Mouse (Mus musculus): ENCODE results near the gene Dzank1. TPM values are rescaled to one million over a fixed set of nuclear protein-coding genes. Genes with fewer than 3 reads are reported as not detected.
A peak's percentile ranks its signal among the peaks of the same experiment; 100 is the strongest.

Dzank1 gene
- polyA plus RNA-seq, 1 experiment from 2014 or later: 3.4 TPM

GRCm38 (mm10) chr2:144544630-144545029, 17.4 kb upstream of the Dzank1 start:
- Histone ChIP-seq H3K4me1 (replicated peaks; ENCODE audit: control insufficient read depth, insufficient read depth, low read length) (no peaks in the 10 kb centered on the region), H3K9ac (ENCODE audit: low read depth, low read length) (no peak overlapping the region), H3K36me3 (ENCODE audit: control insufficient read depth, insufficient read depth, low read length) (peaks cover 5% of the 10 kb centered on the region; the same call in 1 of the 2 replicates), H3K9me3 (ENCODE audit: control insufficient read depth, low read length) (no peaks in the 10 kb centered on the region), H3K27me3 (ENCODE audit: control insufficient read depth, insufficient read depth, low read length) (no peaks in the 10 kb centered on the region), H3K27ac (ENCODE audit: low read depth, low read length) (no peak overlapping the region), H3K4me3 (ENCODE audit: low read depth, low read length) (no peak overlapping the region), H3K4me2 (replicated peaks; ENCODE audit: low read depth, low read length) (no peak overlapping the region)
- ATAC-seq (ENCODE audit: low FRiP score) (no peak), DNase-seq (ENCODE audit: low spot score) (no peak)
- 93% methylated on average over 6 of the region's 6 CpGs for WGBS

- WGBS: 95% methylated on average over 6 of the region's 6 CpGs
- no peak for ATAC-seq (ENCODE audit: low FRiP score)
- Histone ChIP-seq H3K27ac (ENCODE audit: low read depth, low read length) (no peak overlapping the region), H3K9me3 (ENCODE audit: control insufficient read depth, low read length) (no peaks in the 10 kb centered on the region), H3K9ac (ENCODE audit: low read depth, low read length) (no peak overlapping the region), H3K4me1 (replicated peaks; ENCODE audit: control insufficient read depth, insufficient read depth, low read length) (no peaks in the 10 kb centered on the region), H3K4me2 (replicated peaks; ENCODE audit: low read depth, low read length) (no peak overlapping the region), H3K36me3 (ENCODE audit: control insufficient read depth, insufficient read depth, low read length) (peaks cover 5% of the 10 kb centered on the region; the same call in 1 of the 2 replicates), H3K4me3 (ENCODE audit: low read depth, low read length) (no peak overlapping the region), H3K27me3 (ENCODE audit: control insufficient read depth, insufficient read depth, low read length) (no peaks in the 10 kb centered on the region)
- no peak for DNase-seq (ENCODE audit: low spot score)
These were observed 16.5 kb upstream of the Dzank1 start for GRCm38 (mm10) chr2:144543670-144544069.

GRCm38 (mm10) chr2:144541246-144541645, 14.0 kb upstream of the Dzank1 start:
- ATAC-seq (ENCODE audit: low FRiP score) (no peak), DNase-seq (ENCODE audit: low spot score) (peak; percentile 15)
- Histone ChIP-seq H3K36me3 (ENCODE audit: control insufficient read depth, insufficient read depth, low read length) (peaks cover 8% of the 10 kb centered on the region; the same call in 1 of the 2 replicates), H3K27ac (ENCODE audit: low read depth, low read length) (no peak overlapping the region), H3K4me2 (replicated peaks; ENCODE audit: low read depth, low read length) (no peak overlapping the region), H3K9ac (ENCODE audit: low read depth, low read length) (no peak overlapping the region), H3K4me1 (replicated peaks; ENCODE audit: control insufficient read depth, insufficient read depth, low read length) (no peaks in the 10 kb centered on the region), H3K4me3 (ENCODE audit: low read depth, low read length) (no peak overlapping the region), H3K9me3 (ENCODE audit: control insufficient read depth, low read length) (no peaks in the 10 kb centered on the region), H3K27me3 (ENCODE audit: control insufficient read depth, insufficient read depth, low read length) (no peaks in the 10 kb centered on the region)
- 96% methylated on average over 4 of the region's 4 CpGs for WGBS

DNA sequence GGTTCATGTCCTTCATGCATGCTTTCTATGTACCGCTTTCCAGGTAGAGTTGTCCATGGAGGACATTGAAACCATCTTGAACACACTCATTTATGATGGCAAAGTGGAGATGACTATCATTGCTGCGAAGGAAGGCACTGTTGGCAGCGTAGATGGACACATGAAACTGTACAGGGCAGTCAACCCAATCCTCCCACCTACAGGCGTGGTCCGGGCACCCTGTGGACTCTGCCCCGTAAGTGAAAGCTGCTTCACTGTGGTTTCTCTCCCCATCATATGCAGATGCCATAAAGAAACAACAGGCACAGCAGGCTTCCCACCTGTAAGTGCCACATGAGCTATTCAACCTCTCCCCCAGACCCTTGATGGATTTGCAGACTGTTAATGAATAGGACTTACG, 9.9 kb upstream of the Dzank1 start:
- no peak for DNase-seq (ENCODE audit: low spot score)
- ATAC-seq (ENCODE audit: low FRiP score): no peak
- Histone ChIP-seq H3K9me3 (ENCODE audit: control insufficient read depth, low read length) (no peaks in the 10 kb centered on the region), H3K4me1 (replicated peaks; ENCODE audit: control insufficient read depth, insufficient read depth, low read length) (no peaks in the 10 kb centered on the region), H3K4me2 (replicated peaks; ENCODE audit: low read depth, low read length) (no peak overlapping the region), H3K27ac (ENCODE audit: low read depth, low read length) (no peak overlapping the region), H3K9ac (ENCODE audit: low read depth, low read length) (no peak overlapping the region), H3K36me3 (ENCODE audit: control insufficient read depth, insufficient read depth, low read length) (peaks cover 8% of the 10 kb centered on the region; the same call in 1 of the 2 replicates), H3K4me3 (ENCODE audit: low read depth, low read length) (no peak overlapping the region), H3K27me3 (ENCODE audit: control insufficient read depth, insufficient read depth, low read length) (no peaks in the 10 kb centered on the region)
- WGBS: 94% methylated on average over 7 of the region's 7 CpGs

DNA sequence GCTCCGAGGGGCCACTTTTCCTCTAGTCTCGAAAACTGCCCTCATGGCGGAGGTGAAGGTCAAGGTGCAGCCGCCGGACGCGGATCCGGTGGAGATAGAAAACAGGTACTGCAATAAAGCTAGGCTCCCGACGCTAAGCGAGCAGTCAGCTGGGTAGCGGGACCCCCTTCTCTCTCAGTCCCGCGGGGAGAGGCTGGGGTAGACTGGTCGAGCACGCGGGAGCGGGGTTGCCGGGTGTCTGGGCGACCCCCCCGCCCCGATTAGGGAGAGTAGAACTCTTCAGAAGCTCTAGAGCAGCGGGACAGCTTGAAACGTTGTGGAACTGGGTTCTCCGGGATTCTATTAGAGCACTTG, 584 bp upstream of the Dzank1 start:
- Histone ChIP-seq H3K36me3 (ENCODE audit: control insufficient read depth, insufficient read depth, low read length) (0 out of 2 replicates have a peak, but pooled peaks cover 2% of the 10 kb centered on the region), H3K9ac (ENCODE audit: low read depth, low read length) (peak overlapping the region; percentile 83), H3K27me3 (ENCODE audit: control insufficient read depth, insufficient read depth, low read length) (no peaks in the 10 kb centered on the region), H3K4me2 (replicated peaks; ENCODE audit: low read depth, low read length) (peak overlapping the region; percentile 75), H3K9me3 (ENCODE audit: control insufficient read depth, low read length) (no peaks in the 10 kb centered on the region), H3K4me1 (replicated peaks; ENCODE audit: control insufficient read depth, insufficient read depth, low read length) (no peaks in the 10 kb centered on the region), H3K4me3 (ENCODE audit: low read depth, low read length) (peak overlapping the region; percentile 95), H3K27ac (ENCODE audit: low read depth, low read length) (peak overlapping the region; percentile 91)
- ATAC-seq (ENCODE audit: low FRiP score): peak; percentile 63
- DNase-seq (ENCODE audit: low spot score): no peak
- 0% methylated on average over 24 of the region's 25 CpGs for WGBS

GRCm38 (mm10) chr2:144525856-144526255, 1.4 kb downstream of the Dzank1 start:
- 59% methylated on average over 10 of the region's 10 CpGs for WGBS
- no peak overlapping the region for H3K4me2 ChIP-seq (replicated peaks; ENCODE audit: low read depth, low read length)

DNA sequence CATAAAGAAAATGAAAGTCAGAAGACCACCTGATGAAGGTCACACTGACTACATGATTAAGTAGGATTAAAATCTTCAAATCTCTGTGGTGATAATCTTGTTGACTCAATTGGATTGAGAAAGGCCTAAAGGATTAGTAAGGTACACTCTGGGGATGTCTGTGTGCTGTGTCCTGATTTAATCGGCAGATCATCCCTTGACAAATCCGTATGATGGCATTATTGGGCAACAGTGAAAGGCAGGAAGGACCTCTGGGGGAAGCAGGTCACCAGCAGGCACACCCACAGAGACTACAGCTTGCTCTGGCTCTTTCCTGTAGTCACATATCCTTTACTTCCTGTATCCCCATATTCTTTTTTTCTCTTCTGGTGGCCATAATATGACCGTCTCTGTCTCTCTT, 7.4 kb downstream of the Dzank1 start:
- H3K36me3 ChIP-seq (ENCODE audit: control insufficient read depth, insufficient read depth, low read length): no peaks in the 10 kb centered on the region
- WGBS: 90% methylated on average over 3 of the region's 3 CpGs
- no peaks in the 10 kb centered on the region for H3K27me3 ChIP-seq (ENCODE audit: control insufficient read depth, insufficient read depth, low read length)
- ATAC-seq (ENCODE audit: low FRiP score) (no peak), DNase-seq (ENCODE audit: low spot score) (no peak)
- H3K4me3 ChIP-seq (ENCODE audit: low read depth, low read length): no peak overlapping the region
- H3K9me3 ChIP-seq (ENCODE audit: control insufficient read depth, low read length): no peaks in the 10 kb centered on the region
- no peak overlapping the region for H3K4me2 ChIP-seq (replicated peaks; ENCODE audit: low read depth, low read length)
- no peak overlapping the region for H3K27ac ChIP-seq (ENCODE audit: low read depth, low read length)
- H3K9ac ChIP-seq (ENCODE audit: low read depth, low read length): no peak overlapping the region
- H3K4me1 ChIP-seq (replicated peaks; ENCODE audit: control insufficient read depth, insufficient read depth, low read length): no peaks in the 10 kb centered on the region

More at GRCm38 (mm10) chr2:144525856-144526255, 1.4 kb downstream of the Dzank1 start:
- Histone ChIP-seq H3K9me3 (ENCODE audit: control insufficient read depth, low read length) (no peaks in the 10 kb centered on the region), H3K9ac (ENCODE audit: low read depth, low read length) (no peak overlapping the region), H3K4me1 (replicated peaks; ENCODE audit: control insufficient read depth, insufficient read depth, low read length) (no peaks in the 10 kb centered on the region), H3K27me3 (ENCODE audit: control insufficient read depth, insufficient read depth, low read length) (no peaks in the 10 kb centered on the region), H3K36me3 (ENCODE audit: control insufficient read depth, insufficient read depth, low read length) (no peaks in the 10 kb centered on the region), H3K27ac (ENCODE audit: low read depth, low read length) (no peak overlapping the region), H3K4me3 (ENCODE audit: low read depth, low read length) (no peak overlapping the region)
- DNase-seq (ENCODE audit: low spot score) (peak; percentile 12), ATAC-seq (ENCODE audit: low FRiP score) (no peak)

- H3K27me3 ChIP-seq (ENCODE audit: control insufficient read depth, insufficient read depth, low read length): no peaks in the 10 kb centered on the region
- DNase-seq (ENCODE audit: low spot score) (no peak), ATAC-seq (ENCODE audit: low FRiP score) (no peak)
- no peak overlapping the region for H3K27ac ChIP-seq (ENCODE audit: low read depth, low read length)
- no peaks in the 10 kb centered on the region for H3K36me3 ChIP-seq (ENCODE audit: control insufficient read depth, insufficient read depth, low read length)
- no peaks in the 10 kb centered on the region for H3K9me3 ChIP-seq (ENCODE audit: control insufficient read depth, low read length)
- 92% methylated on average over 3 of the region's 3 CpGs for WGBS
- no peaks in the 10 kb centered on the region for H3K4me1 ChIP-seq (replicated peaks; ENCODE audit: control insufficient read depth, insufficient read depth, low read length)
- no peak overlapping the region for H3K9ac ChIP-seq (ENCODE audit: low read depth, low read length)
- no peak overlapping the region for H3K4me2 ChIP-seq (replicated peaks; ENCODE audit: low read depth, low read length)
- no peak overlapping the region for H3K4me3 ChIP-seq (ENCODE audit: low read depth, low read length)
These were observed 12.6 kb downstream of the Dzank1 start for GRCm38 (mm10) chr2:144514619-144515018.

- H3K27ac ChIP-seq (ENCODE audit: low read depth, low read length): no peak overlapping the region
- DNase-seq (ENCODE audit: low spot score): no peak
These were observed 25.1 kb downstream of the Dzank1 start for GRCm38 (mm10) chr2:144502134-144502533.

More at GRCm38 (mm10) chr2:144502134-144502533, 25.1 kb downstream of the Dzank1 start:
- no peak overlapping the region for H3K9ac ChIP-seq (ENCODE audit: low read depth, low read length)
- H3K9me3 ChIP-seq (ENCODE audit: control insufficient read depth, low read length): no peaks in the 10 kb centered on the region
- 90% methylated on average over 6 of the region's 6 CpGs for WGBS
- no peaks in the 10 kb centered on the region for H3K36me3 ChIP-seq (ENCODE audit: control insufficient read depth, insufficient read depth, low read length)
- no peak for ATAC-seq (ENCODE audit: low FRiP score)
- H3K4me3 ChIP-seq (ENCODE audit: low read depth, low read length): no peak overlapping the region
- H3K4me2 ChIP-seq (replicated peaks; ENCODE audit: low read depth, low read length): no peak overlapping the region
- no peaks in the 10 kb centered on the region for H3K27me3 ChIP-seq (ENCODE audit: control insufficient read depth, insufficient read depth, low read length)
- H3K4me1 ChIP-seq (replicated peaks; ENCODE audit: control insufficient read depth, insufficient read depth, low read length): no peaks in the 10 kb centered on the region
